ENCODE assay signal across 8 mouse cellular contexts in genomic region chr5:43868253-43868652, GRCm38 (mm10). TPM values are rescaled to one million over a fixed set of nuclear protein-coding genes. Genes with fewer than 3 reads are reported as not detected.
DNase-seq lines count a peak whose midpoint lies in the region; ATAC-seq and TF ChIP-seq lines count a peak whose summit lies in the region.

Gene Cd38, plus strand, starts transcription at chr5:43868553.

- no peaks in the 10 kb centered on the region for H3K36me3 ChIP-seq in liver, adult 2 months (ENCODE audit: control insufficient read depth, insufficient read depth, low read length)
- H3K36me3 ChIP-seq in embryonic facial prominence, embryonic 13.5 days: no peaks in the 10 kb centered on the region
- no peaks in the 10 kb centered on the region for H3K36me3 ChIP-seq in intestine, embryonic 15.5 days
- no peaks in the 10 kb centered on the region for H3K36me3 ChIP-seq in neural tube, embryonic 15.5 days

- DNase-seq in liver, adult 2 months (ENCODE audit: extremely low read depth, low read depth, low spot score): no peak
- DNase-seq in liver: no peak
- DNase-seq in right cerebral cortex, postnatal 10 days (ENCODE audit: low spot score in 2 of 2): no peak
- no peak for DNase-seq in left cerebral cortex, postnatal 10 days (ENCODE audit: extremely low spot score in 1 of 2, low spot score in 2 of 2)
- no peak for DNase-seq in ovary, postnatal 14 days (ENCODE audit: low spot score)

- H3K27ac ChIP-seq in liver, adult 2 months (replicated peaks; ENCODE audit: insufficient read depth, low read depth, low read length): peak within 1 kb of the TSS; percentile 77
- H3K27ac ChIP-seq in embryonic facial prominence, embryonic 13.5 days: no peak within 1 kb of the TSS; the same call in 1 of the 2 replicates
- H3K27ac ChIP-seq in intestine, embryonic 15.5 days: peak within 1 kb of the TSS; percentile 25; the same call in 1 of the 2 replicates
- H3K27ac ChIP-seq in neural tube, embryonic 15.5 days (replicated peaks): no peak within 1 kb of the TSS

- H3K4me2 ChIP-seq in embryonic facial prominence, embryonic 13.5 days: peak within 1 kb of the TSS; percentile 75
- peak within 1 kb of the TSS; percentile 75 for H3K4me2 ChIP-seq in intestine, embryonic 15.5 days (replicated peaks)
- peak within 1 kb of the TSS; percentile 67 for H3K4me2 ChIP-seq in neural tube, embryonic 15.5 days

- H3K4me1 ChIP-seq in liver, adult 2 months (ENCODE audit: control insufficient read depth, insufficient read depth, low read length): peaks cover 3% of the 10 kb centered on the region; the same call in 1 of the 2 replicates
- no peaks in the 10 kb centered on the region for H3K4me1 ChIP-seq in embryonic facial prominence, embryonic 13.5 days
- 0 out of 2 replicates have a peak, but pooled peaks cover 5% of the 10 kb centered on the region for H3K4me1 ChIP-seq in intestine, embryonic 15.5 days (replicated peaks)
- peaks cover 9% of the 10 kb centered on the region for H3K4me1 ChIP-seq in neural tube, embryonic 15.5 days

- H3K4me3 ChIP-seq in liver, adult 2 months (ENCODE audit: insufficient read depth, low read depth, low read length): peak within 1 kb of the TSS; percentile 62
- H3K4me3 ChIP-seq in embryonic facial prominence, embryonic 13.5 days: peak within 1 kb of the TSS; percentile 44
- H3K4me3 ChIP-seq in intestine, embryonic 15.5 days (replicated peaks): peak within 1 kb of the TSS; percentile 39
- H3K4me3 ChIP-seq in neural tube, embryonic 15.5 days (replicated peaks): peak within 1 kb of the TSS; percentile 34

- intact Hi-C loops in left cerebral cortex, postnatal 10 days (cut with DNase I): no loop called here

- no peaks in the 10 kb centered on the region for H3K27me3 ChIP-seq in liver, adult 2 months (ENCODE audit: control insufficient read depth, insufficient read depth, low read length)
- H3K27me3 ChIP-seq in embryonic facial prominence, embryonic 13.5 days: peaks cover 5% of the 10 kb centered on the region; the same call in 1 of the 2 replicates
- no peaks in the 10 kb centered on the region for H3K27me3 ChIP-seq in intestine, embryonic 15.5 days (replicated peaks)
- no peaks in the 10 kb centered on the region for H3K27me3 ChIP-seq in neural tube, embryonic 15.5 days (replicated peaks)

- no peaks in the 10 kb centered on the region for H3K9me3 ChIP-seq in embryonic facial prominence, embryonic 13.5 days
- no peaks in the 10 kb centered on the region for H3K9me3 ChIP-seq in intestine, embryonic 15.5 days
- no peaks in the 10 kb centered on the region for H3K9me3 ChIP-seq in neural tube, embryonic 15.5 days (replicated peaks)

- TF ChIP-seq CTCF in liver, adult 2 months (IDR thresholded peaks at IDR 0.05; ENCODE audit: low read depth, low read length): no peak

- H3K9ac ChIP-seq in liver, adult 2 months (ENCODE audit: low read depth, low read length): peak within 1 kb of the TSS; percentile 75
- peak within 1 kb of the TSS; percentile 65 for H3K9ac ChIP-seq in embryonic facial prominence, embryonic 13.5 days
- H3K9ac ChIP-seq in intestine, embryonic 15.5 days: peak within 1 kb of the TSS; percentile 45
- 0 out of 2 replicates have a peak within 1 kb of the TSS, but pooled peaks have one; percentile 26 for H3K9ac ChIP-seq in neural tube, embryonic 15.5 days (replicated peaks)

- no peak for TF ChIP-seq POLR2A in liver, adult 2 months (IDR thresholded peaks at IDR 0.05; ENCODE audit: extremely low read depth, insufficient read depth, low read length)

- H3K79me2 ChIP-seq in liver, adult 2 months (ENCODE audit: control insufficient read depth, insufficient read depth, low read length): no peaks in the 10 kb centered on the region

- no peak for ATAC-seq in embryonic facial prominence, embryonic 13.5 days (ENCODE audit: insufficient number of reproducible peaks, insufficient read depth, low FRiP score, low TSS enrichment, low read depth)
- no peak for ATAC-seq in intestine, embryonic 15.5 days
- ATAC-seq in neural tube, embryonic 15.5 days (ENCODE audit: low FRiP score): no peak

RNA-seq across cellular contexts. Expression of gene Cd38, which starts in this region (rescaled TPM):
- total RNA-seq in liver, adult 2 months (2014; rRNA removed): 15.9 and 17.8 TPM in 2 replicates
- 4.3 and 4.8 TPM in 2 replicates for polyA plus RNA-seq in liver, adult 2 months (2012; rRNA removed)
- polyA plus RNA-seq in embryonic facial prominence, embryonic 13.5 days (2015; fragmentation: Nextera tagmentation; extraction: Ambion mirVana): 5.2 and 7.2 TPM in 2 replicates
- polyA plus RNA-seq in intestine, embryonic 15.5 days (2015; fragmentation: Nextera tagmentation; extraction: Ambion mirVana): 13.1 and 14.5 TPM in 2 replicates
- polyA plus RNA-seq in neural tube, embryonic 15.5 days (2015; fragmentation: Nextera tagmentation; extraction: Ambion mirVana): 3.1 and 4.0 TPM in 2 replicates
- total RNA-seq in left cerebral cortex, postnatal 10 days (2021): 1 to 10 TPM; 3.2 to 3.5 TPM

Comparison
In these comparisons a context has a peak if more than half of its experiments do, and no peak if none do; other contexts are left out.
1. H3K27ac ChIP-seq: peak in liver, adult 2 months (single experiment) and intestine, embryonic 15.5 days (single experiment); none in embryonic facial prominence, embryonic 13.5 days (single experiment) and neural tube, embryonic 15.5 days (single experiment).
2. Peak in every context shown above with its lines, with median percentiles within 50 percentile points of each other: H3K4me3 ChIP-seq, H3K9ac ChIP-seq and H3K4me2 ChIP-seq.